Mouse (Mus musculus) MEL (cell line): Measurements from ENCODE around the gene Lrrc72.

Experiments used
- CHD2 ChIP-seq: IDR thresholded peaks from 2 replicates; pipeline ENCODE4 v1.6.1; 2011; ENCODE audit warnings: low read length, improper control_type of control experiment
- CTCF ChIP-seq, 3 experiments: IDR thresholded peaks in 2 of 3; conservative IDR thresholded peaks in 1 of 3; 2 replicates each; pipeline ENCODE4 v1.5.1; 2011 to 2012; ENCODE audit warnings: low read length in 3 of 3, low read depth in 2 of 3, mild to moderate bottlenecking in 2 of 3, improper control_type of control experiment in 1 of 3, inconsistent platforms in 1 of 3, mixed read lengths in 1 of 3, moderate library complexity in 1 of 3; ENCODE audit not compliant: control insufficient read depth in 1 of 3, insufficient read depth in 1 of 3, poor library complexity in 1 of 3, severe bottlenecking in 1 of 3
- E2F4 ChIP-seq: IDR thresholded peaks from 2 replicates; pipeline ENCODE4 v1.6.1; 2011; ENCODE audit warnings: low read depth, low read length, improper control_type of control experiment, borderline replicate concordance
- ELF1 ChIP-seq: IDR thresholded peaks from 2 replicates; pipeline ENCODE4 v1.6.1; 2014; ENCODE audit warnings: low read depth, mild to moderate bottlenecking, inconsistent platforms, low read length, improper control_type of control experiment, moderate library complexity
- GABPA ChIP-seq: IDR thresholded peaks from 2 replicates; pipeline ENCODE4 v1.6.1; 2012; ENCODE audit warnings: low read depth, mild to moderate bottlenecking, inconsistent platforms, low read length, improper control_type of control experiment, moderate library complexity
- GATA1 ChIP-seq: IDR thresholded peaks from 2 replicates; pipeline ENCODE4 v1.6.1; 2011; ENCODE audit warnings: low read depth, low read length, improper control_type of control experiment
- MYB ChIP-seq: IDR thresholded peaks from 2 replicates; pipeline ENCODE4 v1.6.1; 2011; ENCODE audit warnings: mild to moderate bottlenecking, low read depth, low read length, improper control_type of control experiment
- NELFE ChIP-seq: IDR thresholded peaks from 2 replicates; pipeline ENCODE4 v1.6.1; 2011; ENCODE audit warnings: low read depth, low read length, improper control_type of control experiment
- POLR2A ChIP-seq, 2 experiments: IDR thresholded peaks; 2 replicates each; pipeline ENCODE4 v1.6.1; 2011 to 2012; ENCODE audit warnings: low read length in 2 of 2, mild to moderate bottlenecking in 2 of 2, control low read depth in 1 of 2, improper control_type of control experiment in 1 of 2, low read depth in 1 of 2, moderate library complexity in 1 of 2; ENCODE audit not compliant: control insufficient read depth in 1 of 2, insufficient read depth in 1 of 2, poor library complexity in 1 of 2
- RAD21 ChIP-seq: IDR thresholded peaks from 2 replicates; pipeline ENCODE4 v1.6.1; 2011; ENCODE audit warnings: mild to moderate bottlenecking, low read depth, low read length, improper control_type of control experiment
- USF1 ChIP-seq: IDR thresholded peaks from 2 replicates; pipeline ENCODE4 v1.6.1; 2014; ENCODE audit warnings: low read depth, mild to moderate bottlenecking, inconsistent platforms, low read length, improper control_type of control experiment, moderate library complexity
- ZNF384 ChIP-seq: IDR thresholded peaks from 2 replicates; pipeline ENCODE4 v1.6.1; 2012; ENCODE audit warnings: low read depth, mild to moderate bottlenecking, inconsistent platforms, low read length, improper control_type of control experiment

GRCm38 (mm10) chr12:36216905-36217304 is 36.3 kb downstream of the Lrrc72 start:
- TF ChIP-seq RAD21 (no peak), GABPA (no peak), USF1 (no peak), CTCF (IDR thresholded peaks at IDR 0.05 in 2 of 3, conservative IDR thresholded peaks at IDR 0.05 in 1 of 3; ENCODE audit: control insufficient read depth in 1 of 3, insufficient read depth in 1 of 3, low read depth in 2 of 3, low read length in 3 of 3, poor library complexity in 1 of 3, severe bottlenecking in 1 of 3) (no peak), ELF1 (no peak), ZNF384 (no peak), MYB (no peak), CHD2 (no peak), POLR2A (IDR thresholded peaks at IDR 0.05; ENCODE audit: control insufficient read depth in 1 of 2, insufficient read depth in 1 of 2, low read depth in 1 of 2, low read length in 2 of 2, poor library complexity in 1 of 2) (no peak), E2F4 (no peak), GATA1 (peak; percentile 19; the same call in 1 of the 2 replicates), NELFE (no peak)
